Mouse (Mus musculus): ENCODE measurements around the gene Kpna1. TPM values are rescaled to one million over a fixed set of nuclear protein-coding genes. Genes with fewer than 3 reads are reported as not detected.
"Not testable (repeated sequence)": the region's sequence is repeated elsewhere in the genome, so short reads cannot be mapped to it uniquely, and the experiment has no call there.

The Kpna1 gene
- polyA plus RNA-seq, 1 experiment from 2014 or later: 28.6 TPM

- H3K27me3 ChIP-seq: no peaks in the 10 kb centered on the region
- ChIA-PET CTCF (no interaction called here), POLR2A (no interaction called here)
- no peak for TF ChIP-seq CTCF (IDR thresholded peaks at IDR 0.05)
- in situ Hi-C loops (cut with MboI; ENCODE audit: low pct_unique_long_range_greater_than_20kb): no loop called here
- DNase-seq (ENCODE audit: low read depth, low spot score) (no peak), ATAC-seq (no peak)
These were observed 13.8 kb downstream of the Kpna1 start for GRCm38 (mm10) chr16:35992391-35992790.

- POLR2A ChIA-PET: no interaction called here
- CTCF ChIA-PET: no interaction called here
- no peaks in the 10 kb centered on the region for H3K27me3 ChIP-seq
- no peak for TF ChIP-seq CTCF (IDR thresholded peaks at IDR 0.05)
- DNase-seq (ENCODE audit: low read depth, low spot score): no peak
- in situ Hi-C loops (cut with MboI; ENCODE audit: low pct_unique_long_range_greater_than_20kb): no loop called here
- ATAC-seq: no peak
These were observed 14.8 kb downstream of the Kpna1 start for GRCm38 (mm10) chr16:35993316-35993715.

- H3K27me3 ChIP-seq; ATAC-seq; DNase-seq (ENCODE audit: low read depth, low spot score); in situ Hi-C loops (cut with MboI; ENCODE audit: low pct_unique_long_range_greater_than_20kb); CTCF ChIA-PET; POLR2A ChIA-PET: not testable (repeated sequence)
These were observed 20.3 kb downstream of the Kpna1 start for GRCm38 (mm10) chr16:35998852-35999251.

GRCm38 (mm10) chr16:36008396-36008795 lies 29.8 kb downstream of the Kpna1 start:
- POLR2A ChIA-PET: no interaction called here
- TF ChIP-seq CTCF (IDR thresholded peaks at IDR 0.05): no peak
- no peak for DNase-seq (ENCODE audit: low read depth, low spot score)
- in situ Hi-C loops (cut with MboI; ENCODE audit: low pct_unique_long_range_greater_than_20kb): no loop called here
- CTCF ChIA-PET: no interaction called here
- ATAC-seq: no peak
- no peaks in the 10 kb centered on the region for H3K27me3 ChIP-seq

- H3K27me3 ChIP-seq: no peaks in the 10 kb centered on the region
- ATAC-seq (no peak), DNase-seq (ENCODE audit: low read depth, low spot score) (no peak)
- in situ Hi-C loops (cut with MboI; ENCODE audit: low pct_unique_long_range_greater_than_20kb): no loop called here
- POLR2A ChIA-PET: no interaction called here
- no peak for TF ChIP-seq CTCF (IDR thresholded peaks at IDR 0.05)
- CTCF ChIA-PET: interaction anchor here (0.9 to 1.4 kb wide), 2 partner anchors 10 to 15 kb away, joined by 3 read pairs; no protein-coding TSS in a partner anchor
These were observed 37.8 kb downstream of the Kpna1 start for GRCm38 (mm10) chr16:36016335-36016734.

- H3K27me3 ChIP-seq; POLR2A ChIA-PET; in situ Hi-C loops (cut with MboI; ENCODE audit: low pct_unique_long_range_greater_than_20kb); DNase-seq (ENCODE audit: low read depth, low spot score); ATAC-seq: not testable (repeated sequence)
- CTCF ChIA-PET: interaction anchor here (1.0 to 1.4 kb wide), 2 partner anchors 10 to 36 kb away, joined by 3 read pairs; no protein-coding TSS in a partner anchor
These were observed 49.6 kb downstream of the Kpna1 start for GRCm38 (mm10) chr16:36028120-36028519.

GRCm38 (mm10) chr16:36040640-36041624 lies 62.4 kb downstream of the Kpna1 start, which contains the start of gene Wdr5b:
Gene Wdr5b (plus strand): TSS chr16:36041190.
- in situ Hi-C loops (cut with MboI; ENCODE audit: low pct_unique_long_range_greater_than_20kb): no loop called here
- ATAC-seq (peak; percentile 89), DNase-seq (ENCODE audit: low read depth, low spot score) (peak; percentile 64)
- CTCF ChIA-PET: interaction anchor here (0.9 to 1.3 kb wide), 2 partner anchors 17 to 30 kb away, joined by 3 read pairs; no protein-coding TSS in a partner anchor
- TF ChIP-seq CTCF (IDR thresholded peaks at IDR 0.05): no peak
- POLR2A ChIA-PET: interaction anchor here (0.6 kb wide), 2 partner anchors 27 to 753 kb away, joined by 3 to 4 read pairs; no protein-coding TSS in a partner anchor
- H3K27me3 ChIP-seq: no peaks in the 10 kb centered on the region

GRCm38 (mm10) chr16:36041625-36042020 lies 63.1 kb downstream of the Kpna1 start:
- H3K27me3 ChIP-seq: no peaks in the 10 kb centered on the region
- TF ChIP-seq CTCF (IDR thresholded peaks at IDR 0.05): no peak
- in situ Hi-C loops (cut with MboI; ENCODE audit: low pct_unique_long_range_greater_than_20kb): no loop called here
- POLR2A ChIA-PET: no interaction called here
- DNase-seq (ENCODE audit: low read depth, low spot score) (no peak), ATAC-seq (no peak)
- CTCF ChIA-PET: no interaction called here

- ATAC-seq: no peak
- no peak for DNase-seq (ENCODE audit: low read depth, low spot score)
- ChIA-PET POLR2A (no interaction called here), CTCF (interaction anchor here (0.9 kb wide), 1 partner anchor 9 kb away, joined by 3 read pairs; no protein-coding TSS in a partner anchor)
- in situ Hi-C loops (cut with MboI; ENCODE audit: low pct_unique_long_range_greater_than_20kb): no loop called here
- TF ChIP-seq CTCF (IDR thresholded peaks at IDR 0.05): no peak
- H3K27me3 ChIP-seq: no peaks in the 10 kb centered on the region
These were observed 64.5 kb downstream of the Kpna1 start for GRCm38 (mm10) chr16:36043073-36043472.

GRCm38 (mm10) chr16:36043964-36044363 lies 65.4 kb downstream of the Kpna1 start:
- CTCF ChIA-PET: interaction anchor here (0.6 to 1.7 kb wide), 2 partner anchors 28 to 30 kb away, joined by 3 read pairs; no protein-coding TSS in a partner anchor

GRCm38 (mm10) chr16:36047538-36047937 lies 69.0 kb downstream of the Kpna1 start:
- CTCF ChIA-PET: interaction anchor here (1.0 to 3.4 kb wide), 5 partner anchors 7 to 427 kb away, joined by 3 to 13 read pairs (median 3); no protein-coding TSS in a partner anchor
- in situ Hi-C loops (cut with MboI; ENCODE audit: low pct_unique_long_range_greater_than_20kb): no loop called here
- ATAC-seq (no peak), DNase-seq (ENCODE audit: low read depth, low spot score) (no peak)
- no peaks in the 10 kb centered on the region for H3K27me3 ChIP-seq
- POLR2A ChIA-PET: no interaction called here
- peak; percentile 54 for TF ChIP-seq CTCF (IDR thresholded peaks at IDR 0.05)

More at GRCm38 (mm10) chr16:36043964-36044363, 65.4 kb downstream of the Kpna1 start:
- in situ Hi-C loops (cut with MboI; ENCODE audit: low pct_unique_long_range_greater_than_20kb): no loop called here
- no peaks in the 10 kb centered on the region for H3K27me3 ChIP-seq
- DNase-seq (ENCODE audit: low read depth, low spot score): no peak
- POLR2A ChIA-PET: no interaction called here
- no peak for TF ChIP-seq CTCF (IDR thresholded peaks at IDR 0.05)
- no peak for ATAC-seq
